Mouse (Mus musculus) megakaryocyte, embryonic 14.5 days (primary cell): ENCODE measurements around the gene Hoxd4.

Experiments used
- FLI1 ChIP-seq: IDR thresholded peaks from 2 replicates; pipeline ENCODE4 v1.6.1; 2012; ENCODE audit warnings: low read length, inconsistent platforms, mixed read lengths
- GATA1 ChIP-seq: IDR thresholded peaks from 3 replicates; pipeline ENCODE4 v1.6.1; 2012; ENCODE audit warnings: mixed read lengths, low read length, inconsistent platforms, borderline replicate concordance

DNA sequence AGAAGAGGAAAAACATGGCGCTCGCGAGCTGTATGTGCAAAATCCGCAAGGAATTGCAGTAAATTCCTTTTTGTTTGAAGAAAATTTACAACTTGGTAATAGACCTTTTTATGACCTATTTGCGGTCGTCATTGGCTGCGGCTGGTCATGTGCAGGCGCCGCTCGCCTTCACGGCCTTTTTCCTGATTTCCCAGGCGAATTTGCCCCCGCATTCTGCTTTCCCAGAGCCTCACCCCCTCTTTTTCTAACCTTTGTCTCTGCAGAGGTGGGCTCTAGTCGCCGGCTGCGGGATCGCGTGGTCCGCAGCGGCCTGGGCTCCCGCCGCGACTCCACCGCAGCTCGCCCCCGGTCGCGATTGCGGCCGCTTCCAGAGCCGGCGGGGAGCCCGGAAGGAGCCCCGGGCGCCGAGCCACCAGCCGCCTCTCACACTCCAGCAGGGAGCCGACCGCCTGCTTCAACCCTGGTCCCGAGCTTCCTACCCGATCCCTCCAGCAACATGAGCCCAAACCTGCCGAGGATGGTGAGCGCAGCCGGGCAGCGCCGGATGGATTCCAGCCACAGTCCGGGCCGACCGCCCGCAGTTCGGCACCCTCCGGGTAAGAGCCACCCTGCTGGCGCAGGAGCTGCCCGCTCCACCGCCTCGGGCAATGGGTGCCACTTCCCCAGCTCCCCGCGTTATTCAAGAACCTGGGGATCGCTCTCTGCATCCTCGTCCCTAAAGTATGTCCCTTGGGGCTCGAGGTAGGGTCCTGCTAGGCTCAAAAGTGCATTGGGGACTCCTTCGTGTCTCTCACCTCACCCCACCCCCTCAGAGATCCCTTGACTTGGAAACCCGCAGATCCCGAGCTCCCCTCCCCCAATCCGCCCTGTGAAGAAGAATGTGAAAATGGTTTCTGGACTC lies at the start of gene Hoxd4, which contains the start of gene Hoxd3:
- TF ChIP-seq GATA1 (no peak), FLI1 (no peak)
